Mouse (Mus musculus): ENCODE measurements around the gene Khdc1a. TPM values are rescaled to one million over a fixed set of nuclear protein-coding genes. Genes with fewer than 3 reads are reported as not detected.
"Not testable (repeated sequence)": the region's sequence is repeated elsewhere in the genome, so short reads cannot be mapped to it uniquely, and the experiment has no call there.

Khdc1a gene
- polyA plus RNA-seq, 1 experiment from 2014 or later: not detected

GRCm38 (mm10) chr1:21318202-21318601 is 31.2 kb upstream of the Khdc1a start:
- DNase-seq (ENCODE audit: low spot score) (no peak), ATAC-seq (ENCODE audit: insufficient number of reproducible peaks, low FRiP score, low TSS enrichment, low read depth) (no peak)
- Histone ChIP-seq H3K36me3 (ENCODE audit: control insufficient read depth, insufficient read depth, low read length) (no peaks in the 10 kb centered on the region), H3K4me2 (ENCODE audit: low read depth, severe bottlenecking) (no peak overlapping the region), H3K27me3 (ENCODE audit: control insufficient read depth, insufficient read depth, low read length) (no peaks in the 10 kb centered on the region), H3K9ac (ENCODE audit: low read length) (no peak overlapping the region), H3K9me3 (ENCODE audit: control insufficient read depth, low read length) (no peaks in the 10 kb centered on the region), H3K27ac (replicated peaks; ENCODE audit: low read depth, low read length) (no peak overlapping the region), H3K4me1 (ENCODE audit: control insufficient read depth, insufficient read depth, low read length) (no peaks in the 10 kb centered on the region), H3K4me3 (ENCODE audit: low read depth, low read length) (no peak overlapping the region)

- not testable (repeated sequence) for H3K27ac ChIP-seq (replicated peaks; ENCODE audit: low read depth, low read length); H3K36me3 ChIP-seq (ENCODE audit: control insufficient read depth, insufficient read depth, low read length); DNase-seq (ENCODE audit: low spot score); H3K27me3 ChIP-seq (ENCODE audit: control insufficient read depth, insufficient read depth, low read length); H3K4me1 ChIP-seq (ENCODE audit: control insufficient read depth, insufficient read depth, low read length); ATAC-seq (ENCODE audit: insufficient number of reproducible peaks, low FRiP score, low TSS enrichment, low read depth); H3K4me3 ChIP-seq (ENCODE audit: low read depth, low read length); H3K9me3 ChIP-seq (ENCODE audit: control insufficient read depth, low read length); H3K9ac ChIP-seq (ENCODE audit: low read length); H3K4me2 ChIP-seq (ENCODE audit: low read depth, severe bottlenecking)
- 91% methylated on average over 5 of the region's 5 CpGs for WGBS
Observed at GRCm38 (mm10) chr1:21320271-21320670, 29.2 kb upstream of the Khdc1a start.

- Histone ChIP-seq H3K27ac (replicated peaks; ENCODE audit: low read depth, low read length) (no peak overlapping the region), H3K27me3 (ENCODE audit: control insufficient read depth, insufficient read depth, low read length) (no peaks in the 10 kb centered on the region), H3K4me2 (ENCODE audit: low read depth, severe bottlenecking) (no peak overlapping the region), H3K4me3 (ENCODE audit: low read depth, low read length) (no peak overlapping the region), H3K9ac (ENCODE audit: low read length) (no peak overlapping the region), H3K4me1 (ENCODE audit: control insufficient read depth, insufficient read depth, low read length) (no peaks in the 10 kb centered on the region), H3K36me3 (ENCODE audit: control insufficient read depth, insufficient read depth, low read length) (no peaks in the 10 kb centered on the region), H3K9me3 (ENCODE audit: control insufficient read depth, low read length) (no peaks in the 10 kb centered on the region)
- ATAC-seq (ENCODE audit: insufficient number of reproducible peaks, low FRiP score, low TSS enrichment, low read depth) (no peak), DNase-seq (ENCODE audit: low spot score) (no peak)
- WGBS: 100% methylated on average over 1 of the region's 1 CpGs
Observed at GRCm38 (mm10) chr1:21321656-21322055, 27.8 kb upstream of the Khdc1a start.

DNA sequence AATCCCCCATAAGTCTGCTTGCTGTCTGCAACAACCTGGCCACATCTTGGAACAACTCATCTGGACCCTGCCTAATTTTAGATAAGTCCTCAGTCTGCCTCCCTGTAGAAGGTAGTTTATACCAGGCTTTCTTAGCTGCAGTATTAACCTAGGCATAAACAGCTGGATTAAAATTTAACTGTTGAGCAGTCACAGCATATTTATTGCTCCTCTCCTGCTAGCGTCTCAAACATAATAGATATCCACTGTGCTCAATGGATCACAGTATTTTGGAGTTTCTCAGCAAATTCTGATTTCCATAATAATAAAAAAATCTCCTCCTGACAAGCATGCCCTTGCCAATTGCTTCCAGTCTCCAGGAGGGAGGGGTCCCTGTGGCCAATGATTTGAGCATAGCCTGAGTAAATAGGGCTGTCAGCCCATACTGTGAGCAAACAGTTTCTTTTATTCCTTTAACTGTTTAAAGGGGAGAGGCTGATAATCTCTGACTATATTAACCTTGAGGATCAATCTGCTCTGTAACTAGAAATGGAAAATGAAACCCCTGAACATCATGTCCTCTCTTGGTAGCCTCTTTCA is 25.4 kb upstream of the Khdc1a start:
- Histone ChIP-seq H3K9ac (ENCODE audit: low read length) (no peak overlapping the region), H3K9me3 (ENCODE audit: control insufficient read depth, low read length) (no peaks in the 10 kb centered on the region), H3K27ac (replicated peaks; ENCODE audit: low read depth, low read length) (no peak overlapping the region), H3K27me3 (ENCODE audit: control insufficient read depth, insufficient read depth, low read length) (no peaks in the 10 kb centered on the region), H3K4me1 (ENCODE audit: control insufficient read depth, insufficient read depth, low read length) (no peaks in the 10 kb centered on the region), H3K4me3 (ENCODE audit: low read depth, low read length) (no peak overlapping the region), H3K4me2 (ENCODE audit: low read depth, severe bottlenecking) (no peak overlapping the region), H3K36me3 (ENCODE audit: control insufficient read depth, insufficient read depth, low read length) (no peaks in the 10 kb centered on the region)
- DNase-seq (ENCODE audit: low spot score): no peak
- WGBS: 81% methylated on average over 1 of the region's 1 CpGs
- ATAC-seq (ENCODE audit: insufficient number of reproducible peaks, low FRiP score, low TSS enrichment, low read depth): no peak

DNA sequence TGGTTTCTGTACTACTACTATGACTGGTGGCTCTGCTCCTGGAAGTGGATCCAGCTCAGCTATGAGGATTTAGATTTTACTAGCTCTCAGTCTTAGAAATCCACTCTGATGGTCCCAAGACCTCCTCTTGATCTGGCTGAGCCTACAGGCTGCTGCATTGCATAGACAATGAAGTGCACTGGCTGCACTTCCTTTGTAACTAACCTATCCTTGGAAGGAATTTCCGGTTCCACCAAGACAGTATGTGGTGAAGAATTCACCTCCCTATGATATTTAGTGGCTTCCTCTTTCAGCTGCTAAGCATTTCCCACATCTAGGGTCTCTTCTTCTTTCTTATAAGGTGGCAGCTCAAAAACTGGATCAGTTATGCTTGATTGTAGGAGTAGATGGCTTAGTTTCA is 24.8 kb upstream of the Khdc1a start:
- ATAC-seq (ENCODE audit: insufficient number of reproducible peaks, low FRiP score, low TSS enrichment, low read depth): no peak
- WGBS: 77% methylated on average over 1 of the region's 1 CpGs
- no peaks in the 10 kb centered on the region for H3K9me3 ChIP-seq (ENCODE audit: control insufficient read depth, low read length)

GRCm38 (mm10) chr1:21326733-21327132 is 22.7 kb upstream of the Khdc1a start:
- ATAC-seq (ENCODE audit: insufficient number of reproducible peaks, low FRiP score, low TSS enrichment, low read depth): no peak
- no peaks in the 10 kb centered on the region for H3K36me3 ChIP-seq (ENCODE audit: control insufficient read depth, insufficient read depth, low read length)
- no peaks in the 10 kb centered on the region for H3K27me3 ChIP-seq (ENCODE audit: control insufficient read depth, insufficient read depth, low read length)
- H3K9ac ChIP-seq (ENCODE audit: low read length): no peak overlapping the region
- no peak overlapping the region for H3K4me2 ChIP-seq (ENCODE audit: low read depth, severe bottlenecking)
- 91% methylated on average over 7 of the region's 7 CpGs for WGBS
- H3K27ac ChIP-seq (replicated peaks; ENCODE audit: low read depth, low read length): no peak overlapping the region
- no peaks in the 10 kb centered on the region for H3K9me3 ChIP-seq (ENCODE audit: control insufficient read depth, low read length)
- H3K4me1 ChIP-seq (ENCODE audit: control insufficient read depth, insufficient read depth, low read length): no peaks in the 10 kb centered on the region
- no peak for DNase-seq (ENCODE audit: low spot score)
- H3K4me3 ChIP-seq (ENCODE audit: low read depth, low read length): no peak overlapping the region

More for the DNA sequence above, 24.8 kb upstream of the Khdc1a start:
- H3K4me1 ChIP-seq (ENCODE audit: control insufficient read depth, insufficient read depth, low read length): no peaks in the 10 kb centered on the region
- H3K27me3 ChIP-seq (ENCODE audit: control insufficient read depth, insufficient read depth, low read length): no peaks in the 10 kb centered on the region
- no peaks in the 10 kb centered on the region for H3K36me3 ChIP-seq (ENCODE audit: control insufficient read depth, insufficient read depth, low read length)
- no peak overlapping the region for H3K27ac ChIP-seq (replicated peaks; ENCODE audit: low read depth, low read length)
- no peak for DNase-seq (ENCODE audit: low spot score)
- no peak overlapping the region for H3K9ac ChIP-seq (ENCODE audit: low read length)
- H3K4me3 ChIP-seq (ENCODE audit: low read depth, low read length): no peak overlapping the region
- H3K4me2 ChIP-seq (ENCODE audit: low read depth, severe bottlenecking): no peak overlapping the region

GRCm38 (mm10) chr1:21331161-21331560 is 18.3 kb upstream of the Khdc1a start:
- not testable (repeated sequence) for H3K27ac ChIP-seq (replicated peaks; ENCODE audit: low read depth, low read length); H3K36me3 ChIP-seq (ENCODE audit: control insufficient read depth, insufficient read depth, low read length); H3K9me3 ChIP-seq (ENCODE audit: control insufficient read depth, low read length); ATAC-seq (ENCODE audit: insufficient number of reproducible peaks, low FRiP score, low TSS enrichment, low read depth); H3K4me3 ChIP-seq (ENCODE audit: low read depth, low read length); H3K9ac ChIP-seq (ENCODE audit: low read length); DNase-seq (ENCODE audit: low spot score); H3K4me2 ChIP-seq (ENCODE audit: low read depth, severe bottlenecking); H3K27me3 ChIP-seq (ENCODE audit: control insufficient read depth, insufficient read depth, low read length); H3K4me1 ChIP-seq (ENCODE audit: control insufficient read depth, insufficient read depth, low read length)

DNA sequence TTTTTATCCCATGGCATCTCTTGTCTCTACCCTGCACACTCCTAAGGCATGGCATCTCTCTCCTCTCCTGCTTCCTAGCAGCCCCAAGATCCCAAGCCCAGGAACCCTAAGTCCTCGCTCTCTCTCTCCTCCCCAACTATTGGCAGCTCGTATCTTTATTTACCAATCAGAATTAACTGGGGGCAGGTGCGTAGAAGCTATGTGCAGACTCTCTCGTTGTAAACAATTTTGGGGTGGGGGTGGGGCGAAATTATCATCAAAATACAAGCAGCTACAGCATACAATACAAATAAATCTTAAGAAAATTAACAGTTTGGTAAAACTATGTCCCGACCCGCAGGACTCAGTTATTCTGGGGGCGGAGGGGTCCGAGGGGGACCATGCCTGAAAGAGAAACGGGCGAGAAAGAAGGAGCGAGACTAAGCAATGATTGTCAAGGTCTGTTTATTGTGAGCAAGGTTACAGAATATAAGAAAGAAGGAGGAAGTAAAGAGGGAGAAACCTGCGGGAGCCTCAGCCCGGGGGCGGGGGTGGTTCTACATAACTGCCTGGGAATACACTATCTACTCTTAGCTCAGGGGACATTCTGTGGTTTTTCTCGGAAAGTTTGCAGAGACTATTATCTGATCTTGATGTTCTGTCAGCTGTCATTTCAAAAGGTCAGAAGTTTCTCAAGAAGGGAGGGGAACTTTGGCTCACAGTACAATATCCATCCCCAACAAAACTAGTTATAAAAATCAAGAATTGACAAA is 16.0 kb upstream of the Khdc1a start:
- Histone ChIP-seq H3K4me3 (ENCODE audit: low read depth, low read length) (no peak overlapping the region), H3K27ac (replicated peaks; ENCODE audit: low read depth, low read length) (no peak overlapping the region), H3K4me2 (ENCODE audit: low read depth, severe bottlenecking) (no peak overlapping the region), H3K36me3 (ENCODE audit: control insufficient read depth, insufficient read depth, low read length) (no peaks in the 10 kb centered on the region), H3K27me3 (ENCODE audit: control insufficient read depth, insufficient read depth, low read length) (no peaks in the 10 kb centered on the region), H3K4me1 (ENCODE audit: control insufficient read depth, insufficient read depth, low read length) (no peaks in the 10 kb centered on the region), H3K9me3 (ENCODE audit: control insufficient read depth, low read length) (no peaks in the 10 kb centered on the region), H3K9ac (ENCODE audit: low read length) (no peak overlapping the region)
- DNase-seq (ENCODE audit: low spot score) (no peak), ATAC-seq (ENCODE audit: insufficient number of reproducible peaks, low FRiP score, low TSS enrichment, low read depth) (no peak)
- 82% methylated on average over 16 of the region's 16 CpGs for WGBS

GRCm38 (mm10) chr1:21335836-21336235 is 13.6 kb upstream of the Khdc1a start:
- no peaks in the 10 kb centered on the region for H3K36me3 ChIP-seq (ENCODE audit: control insufficient read depth, insufficient read depth, low read length)
- H3K27me3 ChIP-seq (ENCODE audit: control insufficient read depth, insufficient read depth, low read length): no peaks in the 10 kb centered on the region
- no peak overlapping the region for H3K27ac ChIP-seq (replicated peaks; ENCODE audit: low read depth, low read length)

More at GRCm38 (mm10) chr1:21335836-21336235, 13.6 kb upstream of the Khdc1a start:
- DNase-seq (ENCODE audit: low spot score): no peak
- H3K9me3 ChIP-seq (ENCODE audit: control insufficient read depth, low read length): no peaks in the 10 kb centered on the region
- H3K4me3 ChIP-seq (ENCODE audit: low read depth, low read length): no peak overlapping the region
- no peak overlapping the region for H3K4me2 ChIP-seq (ENCODE audit: low read depth, severe bottlenecking)
- H3K9ac ChIP-seq (ENCODE audit: low read length): no peak overlapping the region
- no peak for ATAC-seq (ENCODE audit: insufficient number of reproducible peaks, low FRiP score, low TSS enrichment, low read depth)
- H3K4me1 ChIP-seq (ENCODE audit: control insufficient read depth, insufficient read depth, low read length): no peaks in the 10 kb centered on the region
